Mouse (Mus musculus) regulatory T cell (primary cell): ENCODE measurements around the gene Gm9964.
"Not testable (repeated sequence)": the region's sequence is repeated elsewhere in the genome, so short reads cannot be mapped to it uniquely, and the experiment has no call there.

ENCODE experiments used
- in situ Hi-C: fragments of 300-600 bp; cut with MboI, MseI; formaldehyde crosslinking; loops from one replicate; pipeline ENCODE4 v1.15.1; 2025; ENCODE audit warnings: high pct_unique_total_duplicates

Gene Gm9964

DNA sequence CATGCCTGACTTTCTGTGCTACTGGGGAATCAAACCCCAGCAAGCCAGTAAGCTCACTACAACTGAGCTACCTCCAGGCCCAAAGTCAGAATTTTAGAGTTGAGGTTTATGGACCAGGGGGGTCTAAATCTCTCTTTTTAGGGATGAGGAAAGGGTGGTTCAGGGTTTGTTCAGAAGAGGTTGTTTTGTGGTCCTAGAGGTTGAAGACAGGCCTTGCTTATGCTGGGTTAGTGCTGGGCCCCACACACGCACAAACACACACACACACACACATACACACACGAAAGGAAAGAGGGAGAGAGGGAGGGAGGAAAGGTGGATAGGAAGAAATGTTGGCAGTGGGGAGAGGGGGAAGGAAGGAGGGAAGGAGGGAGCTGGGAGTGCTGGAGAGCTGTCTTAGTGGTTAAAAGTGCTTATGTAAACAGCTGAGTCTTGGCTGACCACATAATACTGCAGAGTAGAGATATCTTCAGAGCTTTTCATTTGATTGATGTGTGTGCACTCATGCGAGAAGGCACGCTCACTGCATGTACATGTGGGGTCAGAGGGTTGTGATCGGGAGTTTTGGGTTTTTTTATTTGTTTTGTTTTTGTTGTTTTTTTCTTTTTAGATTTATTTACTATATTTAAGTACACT lies at the start of gene Gm9964:
Gm9964 (minus strand) TSS at position 51 of the 636 bp plus-strand sequence.
- in situ Hi-C loops: no loop called here

DNA sequence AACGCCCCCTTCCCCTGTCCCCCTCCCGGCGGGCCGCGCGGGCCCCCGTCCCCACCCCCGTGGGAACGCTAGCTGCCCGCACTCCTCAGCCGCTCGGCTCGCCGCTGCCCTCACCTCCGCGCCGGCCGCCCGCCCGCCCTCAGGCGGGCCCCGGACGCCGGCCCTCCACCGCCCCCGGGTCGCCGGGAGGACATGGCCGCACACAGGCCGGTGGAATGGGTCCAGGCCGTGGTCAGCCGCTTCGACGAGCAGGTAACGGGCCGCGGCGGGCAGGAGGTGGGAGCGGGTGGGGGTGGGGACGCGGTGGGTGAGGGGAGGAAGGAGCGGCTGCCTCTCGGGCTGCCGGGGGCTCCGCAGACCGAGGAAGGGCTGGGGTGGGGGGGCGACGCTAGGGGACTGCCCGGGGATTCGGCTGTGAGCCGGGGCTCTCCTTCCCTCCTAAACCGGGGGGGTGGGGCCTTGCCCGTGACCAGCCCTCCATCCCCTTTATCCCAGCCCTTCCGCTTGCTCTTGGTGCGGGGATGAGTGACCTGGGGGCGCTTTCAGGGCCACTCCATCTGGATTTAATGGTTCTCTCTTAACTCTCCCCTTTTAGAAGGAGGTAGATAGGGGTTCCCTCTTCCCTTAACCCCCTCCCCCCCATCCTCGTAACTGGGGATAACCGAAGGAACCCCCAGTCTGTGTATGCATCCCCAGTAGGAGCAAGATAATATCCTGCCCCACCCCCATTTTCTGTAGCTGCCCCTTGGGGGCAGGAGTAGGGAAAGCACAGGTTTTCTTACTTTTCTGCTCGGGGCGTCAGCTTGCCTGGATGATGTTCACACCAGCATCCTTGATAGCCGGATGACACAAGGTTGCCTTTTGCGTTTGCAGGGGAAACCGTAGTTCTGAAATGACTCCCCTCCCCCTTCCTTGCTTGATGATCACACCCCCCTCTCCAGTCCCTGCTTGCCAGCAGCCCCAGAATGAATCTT lies 43.4 kb upstream of the Gm9964 start:
- in situ Hi-C loops: no loop called here

DNA sequence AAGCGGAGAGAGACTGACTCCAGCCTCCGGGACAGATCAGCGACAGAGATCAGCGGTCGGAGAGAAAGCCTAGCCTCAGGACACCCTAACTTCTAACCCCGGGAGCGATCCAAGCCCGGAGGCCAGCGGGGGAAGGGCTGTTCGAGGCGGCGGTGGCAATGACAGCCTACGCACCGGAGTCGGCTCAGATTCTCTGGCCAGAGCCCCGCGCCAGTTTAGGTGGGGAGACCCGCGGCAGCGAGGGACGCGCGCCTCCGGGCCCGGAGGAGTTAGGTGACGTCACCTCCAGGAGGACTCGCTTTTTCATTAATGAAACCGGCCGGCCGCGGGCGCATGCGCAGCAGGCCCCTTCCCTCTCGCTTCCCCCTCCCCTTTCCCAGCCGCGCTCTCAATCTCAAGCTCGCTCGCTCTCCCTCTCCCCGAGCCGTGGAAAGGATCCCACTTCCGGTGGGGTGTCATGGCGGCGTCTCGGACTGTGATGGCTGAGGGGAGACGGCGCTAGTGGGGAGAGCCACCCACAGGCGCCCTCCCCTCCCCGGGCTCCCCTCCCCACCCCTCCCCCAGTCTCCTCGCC lies 42.6 kb upstream of the Gm9964 start, which contains the start of gene Nf1:
Nf1 (plus strand) TSS at position 460 of the 574 bp plus-strand sequence.
- in situ Hi-C loops: no loop called here

DNA sequence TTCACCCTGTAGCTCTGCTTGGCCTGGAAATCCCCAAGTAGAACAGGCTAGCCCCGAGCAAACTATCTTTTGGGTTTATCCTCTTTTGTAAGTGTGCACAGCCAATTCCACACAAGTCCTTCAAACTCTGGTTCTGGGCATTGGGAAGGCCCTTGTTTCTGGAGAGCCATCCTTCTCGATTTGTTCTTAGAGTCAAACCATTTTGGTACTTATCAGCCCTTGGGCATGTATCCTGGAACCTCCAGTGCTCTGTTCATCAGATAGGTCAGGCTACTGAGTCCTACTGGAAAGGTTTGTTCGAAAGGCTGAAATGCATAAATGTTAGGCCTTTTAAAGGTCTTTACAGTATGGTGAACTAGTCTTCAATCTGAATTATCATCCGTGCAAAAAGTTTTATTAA lies 41.9 kb upstream of the Gm9964 start:
- in situ Hi-C loops: no loop called here

DNA sequence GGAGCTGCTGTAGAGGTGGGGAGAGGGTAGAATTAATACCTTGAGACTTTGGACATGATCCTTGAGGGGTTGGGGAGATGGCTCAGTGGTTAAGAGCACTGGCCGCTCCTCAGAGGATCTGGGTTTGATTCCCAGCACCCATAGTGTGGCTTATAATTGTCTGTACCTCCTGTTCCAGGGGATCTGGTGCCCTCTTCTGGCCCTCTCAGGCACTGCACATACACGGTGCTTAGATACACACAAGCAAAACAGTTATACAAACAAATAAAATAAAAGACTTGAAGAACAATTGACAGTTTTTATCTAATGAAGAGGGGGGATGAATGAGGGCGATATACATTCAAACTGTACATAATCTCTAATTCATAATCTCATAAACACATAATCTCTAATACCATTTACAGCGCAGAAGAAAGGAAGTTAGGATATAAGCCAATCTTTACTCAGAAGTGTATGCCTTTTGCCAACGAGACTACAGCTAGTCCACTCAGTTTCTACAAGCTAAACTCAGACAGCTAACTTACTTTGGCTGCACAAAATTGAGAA lies 40.1 kb upstream of the Gm9964 start:
- in situ Hi-C loops: no loop called here

DNA sequence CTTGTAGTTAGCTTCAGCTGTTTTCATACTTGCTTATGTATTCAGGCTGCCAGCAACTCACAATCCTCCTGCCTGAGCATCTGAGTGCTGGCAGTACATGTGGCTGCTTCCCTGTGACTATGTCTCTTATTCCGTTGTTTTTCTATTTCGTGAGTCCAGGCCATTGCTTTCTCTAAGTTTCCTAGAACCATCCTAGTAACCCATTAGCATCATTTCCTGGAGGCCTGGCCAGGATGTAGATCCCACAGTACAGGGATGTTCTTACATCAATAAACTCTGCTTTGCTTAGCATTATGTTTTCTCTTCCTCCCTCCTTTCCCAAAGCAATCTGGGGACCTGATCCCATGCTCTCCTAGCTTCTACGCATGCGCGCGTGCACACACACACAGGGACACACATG lies 38.4 kb upstream of the Gm9964 start:
- in situ Hi-C loops: no loop called here

DNA sequence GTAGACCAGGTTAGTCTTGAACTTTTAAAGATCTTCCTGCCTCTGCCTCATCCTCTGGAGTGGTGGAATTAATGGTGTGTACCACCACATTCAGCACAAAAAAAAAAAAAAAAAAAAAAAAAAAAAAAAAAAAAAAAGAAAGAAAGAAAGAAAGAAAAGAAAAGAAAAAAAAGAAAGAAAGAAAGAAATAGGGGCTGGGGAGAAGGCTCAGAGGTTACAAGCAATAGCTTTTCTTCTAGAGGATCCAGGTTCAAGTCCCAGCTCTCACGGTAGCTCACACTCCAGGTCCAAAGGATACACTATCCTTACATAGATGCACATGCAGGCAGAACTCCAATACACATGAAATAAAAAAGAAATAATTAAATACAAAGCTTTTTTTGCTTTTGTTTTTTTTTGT lies 32.9 kb upstream of the Gm9964 start:
- in situ Hi-C loops: loop anchor here (5.0 kb wide), 1 partner anchor 57 kb away; no protein-coding TSS in a partner anchor

DNA sequence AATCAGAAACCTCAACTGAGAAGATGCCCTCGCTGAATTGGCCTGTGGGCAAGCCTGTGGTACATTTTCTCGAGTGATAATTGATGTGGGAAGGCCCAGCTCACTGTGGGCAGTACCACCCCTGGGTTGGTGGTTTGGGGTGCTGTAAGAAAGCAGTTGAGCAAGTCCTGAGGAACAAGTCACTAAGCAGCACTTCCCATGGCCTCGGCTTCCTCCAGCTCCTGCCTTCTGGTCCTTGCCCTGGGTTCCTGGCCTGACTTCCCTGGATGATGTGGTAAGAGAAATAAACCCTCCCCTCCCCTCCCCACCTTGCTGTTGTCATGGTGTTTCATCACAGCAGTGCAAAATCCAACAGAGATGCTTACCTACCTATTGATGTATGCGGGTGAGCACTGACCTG lies 31.4 kb upstream of the Gm9964 start:
- in situ Hi-C loops: loop anchor here (5.0 kb wide), 1 partner anchor 56 kb away; no protein-coding TSS in a partner anchor

DNA sequence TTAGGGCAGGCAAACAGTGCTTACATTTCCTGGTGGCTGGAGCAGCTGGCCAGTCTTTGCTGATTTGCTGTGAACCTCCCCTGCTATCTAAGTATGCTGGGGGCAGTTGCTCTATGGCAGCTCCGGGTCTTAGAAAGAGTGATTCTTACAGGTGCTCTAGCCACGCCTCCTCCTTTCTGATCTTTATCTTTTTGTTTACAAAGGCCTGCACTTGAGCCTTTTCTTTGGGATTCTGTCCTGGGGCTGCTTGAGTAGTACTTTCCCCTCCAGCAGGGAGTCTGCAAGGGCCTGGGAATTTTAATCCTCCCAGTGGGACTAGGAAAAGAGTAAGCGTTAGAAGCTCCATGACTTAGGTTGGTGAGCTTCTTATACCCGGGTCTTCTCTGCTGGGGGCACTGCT lies 30.4 kb upstream of the Gm9964 start:
- in situ Hi-C loops: loop anchor here (5.0 kb wide), 1 partner anchor 55 kb away; no protein-coding TSS in a partner anchor

DNA sequence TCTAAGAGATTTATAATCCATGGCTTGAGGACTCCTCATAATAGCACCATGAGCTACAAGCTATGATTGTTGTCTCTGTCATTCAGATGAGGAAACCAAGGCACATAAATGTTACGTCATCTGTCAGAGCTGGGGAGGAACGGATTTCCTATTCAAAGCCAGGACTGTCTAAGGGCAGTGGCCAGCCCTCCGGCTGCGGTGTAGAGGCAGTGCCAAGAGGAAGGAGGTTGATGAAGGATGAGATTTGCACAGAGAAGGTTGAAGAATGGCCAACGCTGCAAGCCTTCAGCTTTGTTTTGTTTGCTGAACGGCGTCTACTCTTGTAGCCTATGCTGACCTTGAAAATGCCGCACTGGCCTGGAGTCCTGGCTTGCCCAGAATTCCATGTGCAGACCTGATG lies 29.0 kb upstream of the Gm9964 start:
- in situ Hi-C loops: loop anchor here (5.0 kb wide), 1 partner anchor 53 kb away; no protein-coding TSS in a partner anchor

DNA sequence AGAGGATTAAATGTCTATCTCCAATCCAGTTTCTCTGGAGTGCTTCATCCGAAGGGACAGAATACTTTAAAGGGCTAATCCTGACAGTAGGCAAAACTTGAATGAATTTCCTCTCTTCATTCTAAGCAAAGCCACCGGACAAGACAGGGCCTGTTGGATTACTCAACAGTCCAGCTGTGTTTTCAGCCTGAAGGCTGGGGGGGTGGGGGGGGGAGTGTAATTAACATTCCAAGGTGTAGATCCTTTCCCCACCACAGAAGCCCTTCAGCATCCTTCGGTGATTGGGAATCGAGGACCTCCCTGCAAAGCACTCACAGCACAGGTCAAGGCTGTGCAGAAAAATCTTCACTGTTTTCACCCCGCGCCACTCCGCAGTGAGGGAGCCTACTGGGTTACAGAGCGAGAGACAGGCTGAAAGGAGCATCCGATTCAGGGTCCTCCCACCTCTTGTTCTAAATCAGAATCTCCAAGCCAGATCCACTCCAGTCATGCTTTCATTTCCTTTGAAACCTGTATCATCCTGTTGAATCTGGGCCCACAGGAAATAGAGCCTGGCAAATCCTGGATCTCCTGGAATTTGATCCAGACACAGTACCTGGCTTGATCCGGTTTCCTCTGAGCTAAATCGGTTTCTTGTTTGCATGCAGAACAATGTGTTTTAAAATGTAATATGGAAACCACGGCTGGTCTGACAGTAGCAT lies 27.4 kb upstream of the Gm9964 start:
- in situ Hi-C loops: no loop called here

DNA sequence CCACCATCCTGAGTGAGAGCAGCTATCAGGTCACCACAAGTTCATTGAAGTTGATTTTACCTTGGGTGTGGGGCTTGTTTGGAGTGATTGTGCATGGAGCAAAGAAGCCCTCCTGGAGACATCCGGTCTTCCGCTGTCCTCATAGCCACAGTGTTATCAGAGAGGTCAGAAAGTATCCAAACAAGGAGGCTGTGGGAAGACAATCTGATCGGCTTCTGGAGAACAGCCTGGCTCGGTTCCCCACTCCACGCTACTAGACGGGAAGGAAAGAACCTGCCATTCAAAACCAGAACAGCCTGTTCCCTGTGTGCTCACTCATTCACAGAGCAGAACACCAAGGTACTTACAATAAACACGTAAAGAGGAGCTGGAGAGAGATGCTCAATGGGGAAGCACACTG lies 23.1 kb upstream of the Gm9964 start:
- in situ Hi-C loops: no loop called here

DNA sequence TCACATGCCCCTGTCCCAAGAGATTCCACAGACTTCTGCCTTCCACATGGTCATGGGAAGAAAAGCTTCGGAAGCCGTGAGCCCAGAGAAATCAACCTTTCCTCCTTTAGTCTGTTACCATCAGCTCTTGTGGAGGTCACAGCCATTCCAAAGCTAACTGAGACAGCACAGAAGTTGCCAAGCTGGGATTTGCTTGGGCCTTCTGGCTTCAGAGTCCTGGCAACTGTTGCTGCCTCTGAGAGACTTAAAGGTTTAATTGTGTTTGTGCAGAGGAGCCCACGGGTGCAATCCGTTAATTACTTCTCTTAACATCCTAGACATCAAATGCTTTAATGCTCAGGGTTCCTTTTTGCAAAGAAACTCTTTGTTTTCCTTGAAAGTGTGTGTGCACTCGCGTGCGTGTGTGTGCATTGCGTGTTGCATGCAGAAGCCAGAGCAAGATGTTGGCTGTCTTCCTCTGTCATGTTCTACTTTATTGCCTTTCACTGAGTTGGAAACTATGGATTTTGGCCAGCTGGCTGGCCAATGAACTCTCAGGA lies 20.2 kb upstream of the Gm9964 start:
- in situ Hi-C loops: no loop called here

DNA sequence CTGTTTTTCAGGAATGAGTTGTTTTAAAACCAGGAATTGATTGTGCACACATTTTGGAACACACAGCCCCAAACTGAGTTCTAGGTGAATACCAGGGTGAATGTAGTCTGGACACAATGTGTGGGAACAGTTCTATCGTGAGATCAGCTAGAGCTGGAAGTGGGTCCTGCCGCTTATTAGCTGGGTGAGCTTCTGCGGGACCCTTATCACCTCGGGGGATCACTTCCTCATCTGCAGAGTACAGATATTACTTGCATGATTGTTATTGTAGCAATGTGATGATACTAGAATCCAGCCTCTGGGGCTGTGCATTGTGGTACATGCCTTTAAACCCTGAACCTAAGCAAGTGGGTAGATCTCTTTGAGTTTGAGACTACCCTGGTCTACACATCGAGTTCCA lies 13.8 kb upstream of the Gm9964 start:
- in situ Hi-C loops: no loop called here

DNA sequence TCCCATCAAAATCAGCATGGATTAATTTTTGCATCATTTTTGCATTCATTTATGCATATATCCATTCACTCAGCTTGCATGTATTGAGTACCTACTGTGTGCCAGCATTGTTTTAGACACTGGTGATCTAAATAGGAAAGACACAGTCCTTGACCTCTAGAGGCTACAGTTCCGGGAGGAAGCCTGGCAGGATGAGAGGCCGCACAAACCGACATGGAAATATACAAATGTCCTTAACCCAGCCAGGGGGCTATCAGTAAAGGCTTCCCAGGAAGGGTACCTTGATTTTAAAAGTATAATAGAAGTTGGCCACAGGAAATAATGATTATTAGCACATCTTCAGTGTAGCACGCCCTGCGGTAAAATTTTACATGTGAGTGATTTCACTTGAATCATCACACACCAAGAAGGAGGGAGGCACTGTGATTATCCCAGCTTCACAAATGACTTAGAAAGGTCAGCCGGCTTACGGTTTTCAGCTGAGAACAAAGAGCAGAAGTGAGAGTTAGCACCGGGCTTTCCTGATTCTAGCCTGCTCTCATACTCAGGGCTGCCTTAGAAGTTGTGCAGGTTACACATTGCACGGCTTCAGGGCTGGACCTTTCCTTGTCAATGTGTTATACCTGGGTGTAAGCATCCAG lies 11.0 kb upstream of the Gm9964 start:
- in situ Hi-C loops: no loop called here

DNA sequence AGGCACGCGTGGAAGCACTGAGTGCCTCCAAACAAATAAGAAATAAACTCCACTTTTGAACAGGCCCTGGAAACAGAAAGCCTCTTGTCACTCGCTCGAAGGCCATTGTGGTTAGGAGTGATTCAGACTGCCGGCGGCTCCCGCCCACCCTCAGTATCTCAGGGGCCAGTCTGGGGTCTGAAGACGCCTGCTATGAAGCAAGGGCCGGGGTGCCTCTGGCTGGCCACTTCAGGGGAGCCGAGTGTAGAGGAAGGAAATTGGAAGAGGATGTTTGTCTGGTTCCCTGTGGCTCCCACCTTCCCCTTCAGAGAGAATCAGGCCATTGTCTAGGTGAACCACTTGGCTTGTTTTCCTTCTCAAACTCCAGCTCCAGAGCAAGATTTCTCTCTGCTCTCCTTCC lies 10.3 kb upstream of the Gm9964 start:
- in situ Hi-C loops: no loop called here

DNA sequence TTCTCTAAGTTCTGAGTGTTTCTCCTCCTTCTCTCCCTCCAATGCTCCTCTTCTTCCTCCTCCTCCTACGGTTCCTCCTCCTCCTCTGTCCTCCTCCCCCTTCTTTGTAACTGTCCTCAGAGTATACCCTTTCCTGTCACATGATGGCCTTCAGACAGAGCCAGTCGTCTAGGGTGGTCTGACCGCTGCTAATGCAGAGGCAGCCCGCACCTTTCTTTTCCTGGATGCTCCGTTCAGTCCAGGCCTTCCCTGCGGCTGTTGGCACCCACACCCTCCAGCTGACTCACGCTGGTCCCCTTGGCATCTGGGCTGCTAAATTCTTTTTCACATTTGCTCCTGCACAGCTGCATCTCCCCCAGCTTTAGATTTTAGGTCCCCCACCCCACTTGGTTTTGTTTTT lies 9.8 kb upstream of the Gm9964 start:
- in situ Hi-C loops: no loop called here

DNA sequence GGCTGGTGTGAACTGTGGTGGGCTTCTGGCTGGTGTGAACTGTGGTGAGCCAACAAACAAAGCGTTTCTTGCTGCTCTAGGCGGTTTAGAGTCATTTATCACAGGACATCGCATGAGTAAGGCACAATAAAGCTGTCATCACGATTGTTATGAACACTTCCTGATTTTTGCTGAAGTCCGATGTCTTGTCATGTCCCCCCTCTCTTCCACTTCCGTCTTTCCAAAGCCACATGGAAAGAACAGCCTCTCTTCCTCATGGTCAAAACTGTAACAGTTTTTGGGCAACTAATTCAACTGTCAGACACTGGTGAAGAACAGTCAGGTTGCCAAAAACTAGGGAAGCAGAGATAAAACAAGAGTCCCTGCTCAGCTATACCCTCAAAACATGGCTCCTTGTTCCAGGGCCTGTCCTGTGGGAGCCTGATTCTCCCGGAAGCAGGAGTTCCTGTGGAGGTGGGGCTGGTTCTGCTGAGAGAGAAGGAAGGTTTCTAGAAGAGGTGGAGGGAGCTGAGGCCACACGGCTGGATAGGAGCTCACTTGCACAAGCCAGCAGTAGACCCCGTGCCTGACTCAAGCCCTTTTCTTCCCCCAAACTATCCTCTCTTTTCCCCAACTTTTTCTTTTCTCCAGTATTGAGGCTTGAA lies 9.1 kb upstream of the Gm9964 start:
- in situ Hi-C loops: no loop called here

DNA sequence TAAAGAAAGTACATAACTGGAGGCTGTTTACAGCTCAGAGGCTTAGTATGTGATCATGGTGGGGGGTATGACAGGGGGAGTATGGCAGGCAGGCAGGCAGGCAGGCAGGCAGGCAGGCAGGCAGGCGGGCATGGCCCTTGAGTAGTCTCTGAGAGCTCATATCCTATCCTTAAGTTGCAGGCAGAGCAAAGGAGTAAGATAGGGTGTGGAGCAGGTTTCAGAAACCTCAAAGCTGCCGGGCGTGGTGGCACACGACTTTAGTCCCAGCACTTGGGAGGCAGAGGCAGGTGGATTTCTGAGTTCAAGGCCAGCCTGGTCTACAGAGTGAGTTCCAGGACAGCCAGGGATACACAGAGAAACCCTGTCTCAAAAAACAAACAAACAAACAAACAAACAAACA lies 7.5 kb upstream of the Gm9964 start:
- in situ Hi-C loops: not testable (repeated sequence)

DNA sequence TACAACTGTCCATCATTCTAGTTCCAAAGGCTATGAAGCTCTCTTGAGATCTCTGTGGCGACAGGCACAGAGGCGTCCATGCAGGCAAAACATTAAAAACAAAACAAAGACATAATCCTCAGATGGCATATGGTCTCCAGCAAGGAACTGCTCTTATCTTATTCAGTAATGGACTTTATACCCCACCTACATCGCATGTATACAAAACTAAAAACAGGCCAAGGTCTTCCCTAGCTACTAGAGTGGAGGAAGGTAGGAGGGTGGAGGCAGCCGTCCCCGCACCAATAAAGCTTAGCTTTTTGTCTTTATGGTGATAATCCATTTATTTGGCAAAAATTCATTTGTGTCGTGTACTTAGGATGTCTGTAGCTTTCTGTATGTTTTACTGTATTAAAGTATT lies 6.4 kb upstream of the Gm9964 start:
- in situ Hi-C loops: no loop called here
